Mouse (Mus musculus): ENCODE measurements around the gene Ubash3b. TPM values are rescaled to one million over a fixed set of nuclear protein-coding genes. Genes with fewer than 3 reads are reported as not detected.

Gene Ubash3b
- total RNA-seq, 2 experiments from 2014 or later: 26.7 to 27.0 TPM

GRCm38 (mm10) chr9:41011512-41012436, 149.7 kb downstream of the Ubash3b start:
- no peak for TF ChIP-seq CTCF (conservative IDR thresholded peaks at IDR 0.05)
- Histone ChIP-seq H3K27ac (peak overlapping the region; percentile 79), H3K4me3 (no peak overlapping the region)
- DNase-seq (ENCODE audit: low spot score in 2 of 2): peak in 1 of 2 experiments; percentile 26

DNA sequence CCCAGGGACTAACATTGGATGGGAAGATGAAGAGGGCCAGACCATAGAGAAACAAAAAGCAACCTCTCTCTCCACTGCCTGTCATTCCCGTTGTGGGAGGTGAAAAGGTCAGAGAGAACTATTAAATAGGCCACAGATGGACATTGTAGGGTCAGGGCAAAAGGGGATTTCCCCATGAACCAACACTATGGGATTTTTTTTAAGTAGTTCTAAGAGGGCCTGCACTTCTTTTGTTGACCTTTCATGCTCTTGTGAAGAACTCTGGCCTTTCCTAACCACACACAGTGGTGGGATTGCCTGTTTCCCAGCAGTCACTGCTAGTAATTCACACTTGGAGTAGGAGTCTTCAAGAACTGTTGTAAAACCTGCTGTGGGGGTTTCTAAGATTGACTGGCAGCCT, 153.7 kb downstream of the Ubash3b start:
- Histone ChIP-seq H3K27ac (no peak overlapping the region), H3K4me3 (no peak overlapping the region)
- no peak for DNase-seq (ENCODE audit: low spot score in 2 of 2)
- no peak for TF ChIP-seq CTCF (conservative IDR thresholded peaks at IDR 0.05)

DNA sequence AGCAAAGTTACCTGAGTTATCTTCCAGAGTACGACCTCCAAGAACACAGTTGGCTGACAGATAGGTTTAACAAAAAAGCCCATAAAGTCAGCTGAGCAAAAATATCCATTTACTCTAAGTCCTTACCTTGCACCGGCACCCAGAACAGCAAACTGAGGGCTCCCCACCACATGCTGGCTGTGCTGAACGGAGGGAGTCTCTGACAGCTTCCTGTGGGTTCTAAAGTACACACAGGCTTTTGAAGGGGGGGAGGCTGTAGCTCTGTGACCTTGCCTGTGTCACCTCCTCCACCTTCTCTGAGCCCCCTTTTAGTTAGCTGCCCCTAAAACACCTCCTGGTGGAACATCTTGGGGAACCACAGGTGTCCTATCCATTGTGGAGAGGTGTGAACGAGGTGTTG, 157.1 kb downstream of the Ubash3b start, which contains the start of gene Crtam:
Gene Crtam (minus strand): TSS at position 214 of the 400 bp plus-strand sequence.
- no peak for TF ChIP-seq CTCF (conservative IDR thresholded peaks at IDR 0.05)
- Histone ChIP-seq H3K27ac (no peak within 1 kb of the TSS), H3K4me3 (no peak within 1 kb of the TSS)
- DNase-seq (ENCODE audit: low spot score in 2 of 2): no peak

- H3K4me3 ChIP-seq: no peak overlapping the region
- no peak for DNase-seq (ENCODE audit: low spot score in 2 of 2)
- no peak overlapping the region for H3K27ac ChIP-seq
- TF ChIP-seq CTCF (conservative IDR thresholded peaks at IDR 0.05): no peak
Measured at GRCm38 (mm10) chr9:40997116-40997779, 164.2 kb downstream of the Ubash3b start.

DNA sequence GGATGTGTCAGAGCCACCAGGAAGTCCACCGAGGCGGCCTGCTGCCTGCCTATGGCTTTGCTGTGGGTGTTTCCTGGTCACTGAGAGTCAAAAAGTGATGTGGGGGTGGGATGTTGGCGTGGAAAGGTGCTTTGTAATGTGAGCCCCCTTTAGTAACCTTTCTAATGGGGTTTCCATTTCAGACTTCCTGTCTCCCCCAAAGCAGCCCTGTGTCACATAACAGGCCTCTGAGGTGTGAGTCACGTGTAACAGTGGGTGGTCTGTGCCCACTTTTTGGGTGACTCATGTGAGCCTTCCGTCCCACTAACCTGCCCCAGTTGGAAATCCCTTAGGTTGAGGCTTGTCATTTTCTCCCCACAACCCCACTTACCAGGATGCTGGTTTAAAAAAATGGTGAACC, 167.4 kb downstream of the Ubash3b start:
- TF ChIP-seq CTCF (conservative IDR thresholded peaks at IDR 0.05): no peak
- H3K27ac ChIP-seq: no peak overlapping the region
- no peak for DNase-seq (ENCODE audit: low spot score in 2 of 2)
- H3K4me3 ChIP-seq: no peak overlapping the region

GRCm38 (mm10) chr9:40991511-40991910, 170.0 kb downstream of the Ubash3b start:
- no peak for TF ChIP-seq CTCF (conservative IDR thresholded peaks at IDR 0.05)
- Histone ChIP-seq H3K27ac (no peak overlapping the region), H3K4me3 (no peak overlapping the region)
- DNase-seq (ENCODE audit: low spot score in 2 of 2): no peak

GRCm38 (mm10) chr9:40989940-40990588, 171.4 kb downstream of the Ubash3b start:
- peak; percentile 90 for TF ChIP-seq CTCF (conservative IDR thresholded peaks at IDR 0.05)
- Histone ChIP-seq H3K4me3 (no peak overlapping the region), H3K27ac (no peak overlapping the region)
- DNase-seq (ENCODE audit: low spot score in 2 of 2): peak; percentile 51 to 80

DNA sequence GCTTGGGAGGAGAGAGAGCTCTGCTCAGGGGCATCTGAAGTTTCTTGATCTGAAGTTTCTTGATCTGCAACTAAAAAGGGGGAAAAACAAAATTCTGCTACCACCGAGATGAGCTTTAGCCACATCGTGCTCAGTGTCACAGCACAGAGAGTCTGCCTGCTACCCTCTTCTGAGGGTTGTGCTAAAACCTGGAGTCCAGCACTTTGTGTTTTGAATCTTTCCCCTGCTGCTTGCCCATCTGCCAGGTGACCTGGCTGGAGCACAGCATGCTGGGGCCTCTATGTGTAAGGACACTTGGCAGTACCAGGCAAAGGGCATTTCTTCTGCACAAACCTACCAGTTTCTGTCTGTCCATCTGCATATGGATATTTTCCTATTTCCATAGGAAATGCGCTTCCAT, 177.2 kb downstream of the Ubash3b start:
- no peak overlapping the region for H3K27ac ChIP-seq
- DNase-seq (ENCODE audit: low spot score in 2 of 2): no peak
- no peak for TF ChIP-seq CTCF (conservative IDR thresholded peaks at IDR 0.05)
- no peak overlapping the region for H3K4me3 ChIP-seq

DNA sequence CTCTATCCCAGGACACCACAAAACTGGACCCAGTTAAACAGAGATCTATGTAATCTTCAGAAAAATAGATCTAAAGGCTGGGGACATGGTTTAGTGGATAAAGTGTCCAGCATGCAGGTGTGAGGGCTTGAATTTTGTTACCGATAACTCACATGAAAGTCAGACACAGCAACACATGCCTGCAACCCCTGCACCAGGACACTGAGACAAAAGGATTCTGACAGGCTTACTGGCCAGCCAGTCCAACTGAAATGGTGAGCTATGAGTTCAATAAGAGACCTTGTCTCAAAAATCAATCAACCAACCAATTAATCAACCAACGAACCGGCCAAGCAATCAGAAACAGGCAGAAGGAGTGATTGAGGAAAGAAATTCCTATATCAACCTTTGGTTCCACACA, 177.7 kb downstream of the Ubash3b start:
- no peak for TF ChIP-seq CTCF (conservative IDR thresholded peaks at IDR 0.05)
- Histone ChIP-seq H3K27ac (no peak overlapping the region), H3K4me3 (no peak overlapping the region)
- DNase-seq (ENCODE audit: low spot score in 2 of 2): no peak

GRCm38 (mm10) chr9:40982480-40982879, 179.0 kb downstream of the Ubash3b start:
- peak; percentile 95 for TF ChIP-seq CTCF (conservative IDR thresholded peaks at IDR 0.05)
- no peak overlapping the region for H3K4me3 ChIP-seq

DNA sequence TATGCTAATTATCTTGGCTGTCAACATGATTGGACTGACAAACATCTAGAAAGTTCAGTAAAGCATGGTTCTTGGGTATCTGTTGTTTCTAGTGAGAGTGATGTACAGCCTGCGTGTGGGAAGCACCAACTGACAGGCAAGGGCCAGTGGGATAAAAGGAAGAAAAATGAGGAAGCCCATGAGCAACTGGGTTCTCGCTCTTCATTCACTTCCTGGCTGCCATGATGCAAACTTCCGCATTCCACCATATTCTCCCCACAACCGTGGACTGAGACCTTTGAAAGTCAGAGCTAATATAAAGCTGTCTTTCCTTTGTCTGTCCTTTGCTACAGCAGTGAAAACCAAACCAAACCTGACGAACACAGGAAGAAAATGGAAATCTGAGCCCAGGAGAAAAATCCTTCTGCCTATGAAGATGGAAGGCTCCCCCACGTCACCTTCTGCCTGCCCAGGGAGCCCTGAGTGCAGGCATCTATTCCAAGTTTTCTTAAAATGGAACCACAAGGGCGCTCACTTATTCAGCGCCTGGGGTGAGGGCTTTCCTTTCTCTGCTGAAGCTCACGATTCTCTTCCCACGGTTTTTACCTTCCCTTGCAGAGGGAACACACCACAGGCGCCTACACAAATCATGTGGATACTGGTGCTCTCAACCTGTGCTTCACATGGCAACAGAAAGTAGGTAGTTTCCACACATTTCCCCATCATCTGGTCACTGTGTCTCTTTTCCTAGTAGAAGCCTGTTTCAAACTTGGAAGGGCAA, 187.3 kb downstream of the Ubash3b start:
- TF ChIP-seq CTCF (conservative IDR thresholded peaks at IDR 0.05): no peak
- no peak for DNase-seq (ENCODE audit: low spot score in 2 of 2)
- Histone ChIP-seq H3K4me3 (no peak overlapping the region), H3K27ac (no peak overlapping the region)

More at GRCm38 (mm10) chr9:40982480-40982879, 179.0 kb downstream of the Ubash3b start:
- no peak overlapping the region for H3K27ac ChIP-seq
- DNase-seq (ENCODE audit: low spot score in 2 of 2): peak; percentile 19 to 39

GRCm38 (mm10) chr9:40964418-40964714, 197.1 kb downstream of the Ubash3b start:
- no peak for TF ChIP-seq CTCF (conservative IDR thresholded peaks at IDR 0.05)
- H3K4me3 ChIP-seq: peak overlapping the region; percentile 50
- H3K27ac ChIP-seq: no peak overlapping the region

More at GRCm38 (mm10) chr9:40964418-40964714, 197.1 kb downstream of the Ubash3b start:
- no peak for DNase-seq (ENCODE audit: low spot score in 2 of 2)

Data from layer of hippocampus, adult 2 months (tissue).